Mouse (Mus musculus): ENCODE results near the gene Siae. TPM values are rescaled to one million over a fixed set of nuclear protein-coding genes. Genes with fewer than 3 reads are reported as not detected.
A peak's percentile ranks its signal among the peaks of the same experiment; 100 is the strongest.

Gene Siae
- polyA plus RNA-seq, 1 experiment from 2014 or later: 7.7 TPM

GRCm38 (mm10) chr9:37519995-37520394 lies 35.5 kb upstream of the Siae start:
- Histone ChIP-seq H3K36me3 (ENCODE audit: insufficient read depth, low read length) (no peaks in the 10 kb centered on the region), H3K4me2 (replicated peaks; ENCODE audit: low read depth, low read length) (no peak overlapping the region), H3K27me3 (replicated peaks; ENCODE audit: insufficient read depth, low read length) (no peaks in the 10 kb centered on the region), H3K27ac (ENCODE audit: low read length) (no peak overlapping the region), H3K9ac (replicated peaks; ENCODE audit: low read depth) (no peak overlapping the region), H3K9me3 (ENCODE audit: low read length) (no peaks in the 10 kb centered on the region), H3K4me1 (ENCODE audit: insufficient read depth, low read depth, low read length) (no peaks in the 10 kb centered on the region), H3K4me3 (ENCODE audit: low read depth, low read length) (no peak overlapping the region)
- TF ChIP-seq CTCF (IDR thresholded peaks at IDR 0.05) (no peak), EP300 (IDR thresholded peaks at IDR 0.05) (no peak)
- no peak for DNase-seq (ENCODE audit: low spot score)
- 81% methylated on average over 2 of the region's 2 CpGs for WGBS
- ATAC-seq: no peak

GRCm38 (mm10) chr9:37525461-37525860 lies 30.0 kb upstream of the Siae start:
- H3K4me3 ChIP-seq (ENCODE audit: low read depth, low read length): no peak overlapping the region
- H3K4me1 ChIP-seq (ENCODE audit: insufficient read depth, low read depth, low read length): peaks cover 8% of the 10 kb centered on the region
- H3K36me3 ChIP-seq (ENCODE audit: insufficient read depth, low read length): no peaks in the 10 kb centered on the region
- no peaks in the 10 kb centered on the region for H3K9me3 ChIP-seq (ENCODE audit: low read length)
- 75% methylated on average over 2 of the region's 2 CpGs for WGBS
- H3K27me3 ChIP-seq (replicated peaks; ENCODE audit: insufficient read depth, low read length): no peaks in the 10 kb centered on the region
- TF ChIP-seq EP300 (IDR thresholded peaks at IDR 0.05): no peak
- TF ChIP-seq CTCF (IDR thresholded peaks at IDR 0.05): no peak
- no peak overlapping the region for H3K4me2 ChIP-seq (replicated peaks; ENCODE audit: low read depth, low read length)
- DNase-seq (ENCODE audit: low spot score) (no peak), ATAC-seq (no peak)
- H3K9ac ChIP-seq (replicated peaks; ENCODE audit: low read depth): no peak overlapping the region
- no peak overlapping the region for H3K27ac ChIP-seq (ENCODE audit: low read length)

- peak; percentile 72 for ATAC-seq
- peak; percentile 89 for TF ChIP-seq EP300 (IDR thresholded peaks at IDR 0.05)
- peak; percentile 63 for TF ChIP-seq CTCF (IDR thresholded peaks at IDR 0.05)
- H3K4me1 ChIP-seq (ENCODE audit: insufficient read depth, low read depth, low read length): peaks cover 8% of the 10 kb centered on the region
- H3K9me3 ChIP-seq (ENCODE audit: low read length): no peaks in the 10 kb centered on the region
- peak overlapping the region; percentile 51 for H3K4me3 ChIP-seq (ENCODE audit: low read depth, low read length)
- 16% methylated on average over 21 of the region's 21 CpGs for WGBS
- peak; percentile 92 for DNase-seq (ENCODE audit: low spot score)
- peak overlapping the region; percentile 47 for H3K9ac ChIP-seq (replicated peaks; ENCODE audit: low read depth)
- H3K36me3 ChIP-seq (ENCODE audit: insufficient read depth, low read length): no peaks in the 10 kb centered on the region
- H3K27me3 ChIP-seq (replicated peaks; ENCODE audit: insufficient read depth, low read length): no peaks in the 10 kb centered on the region
- H3K27ac ChIP-seq (ENCODE audit: low read length): peak overlapping the region; percentile 94
- H3K4me2 ChIP-seq (replicated peaks; ENCODE audit: low read depth, low read length): peak overlapping the region; percentile 70
Observed at GRCm38 (mm10) chr9:37526443-37527395, 28.8 kb upstream of the Siae start.

GRCm38 (mm10) chr9:37527396-37528224 lies 27.9 kb upstream of the Siae start, which contains the start of gene Esam:
Gene Esam (plus strand): TSS chr9:37528078.
- WGBS: 14% methylated on average over 38 of the region's 41 CpGs
- H3K9me3 ChIP-seq (ENCODE audit: low read length): no peaks in the 10 kb centered on the region
- no peaks in the 10 kb centered on the region for H3K27me3 ChIP-seq (replicated peaks; ENCODE audit: insufficient read depth, low read length)

GRCm38 (mm10) chr9:37528225-37528970 lies 27.1 kb upstream of the Siae start:
- Histone ChIP-seq H3K36me3 (ENCODE audit: insufficient read depth, low read length) (no peaks in the 10 kb centered on the region), H3K9me3 (ENCODE audit: low read length) (no peaks in the 10 kb centered on the region), H3K4me3 (ENCODE audit: low read depth, low read length) (peak overlapping the region; percentile 51), H3K4me1 (ENCODE audit: insufficient read depth, low read depth, low read length) (peaks cover 8% of the 10 kb centered on the region), H3K27ac (ENCODE audit: low read length) (peak overlapping the region; percentile 94), H3K9ac (replicated peaks; ENCODE audit: low read depth) (peak overlapping the region; percentile 47), H3K27me3 (replicated peaks; ENCODE audit: insufficient read depth, low read length) (no peaks in the 10 kb centered on the region), H3K4me2 (replicated peaks; ENCODE audit: low read depth, low read length) (peak overlapping the region; percentile 70)
- TF ChIP-seq EP300 (IDR thresholded peaks at IDR 0.05): peak; percentile 96
- TF ChIP-seq CTCF (IDR thresholded peaks at IDR 0.05): no peak
- ATAC-seq (peak; percentile 9; the same call in 1 of the 2 replicates), DNase-seq (ENCODE audit: low spot score) (peak; percentile 79)
- 27% methylated on average over 9 of the region's 9 CpGs for WGBS

More at GRCm38 (mm10) chr9:37527396-37528224, 27.9 kb upstream of the Siae start, which contains the start of gene Esam:
- H3K36me3 ChIP-seq (ENCODE audit: insufficient read depth, low read length): no peaks in the 10 kb centered on the region
- H3K4me2 ChIP-seq (replicated peaks; ENCODE audit: low read depth, low read length): peak within 1 kb of the TSS; percentile 70
- H3K4me3 ChIP-seq (ENCODE audit: low read depth, low read length): peak within 1 kb of the TSS; percentile 51
- peak within 1 kb of the TSS; percentile 94 for H3K27ac ChIP-seq (ENCODE audit: low read length)
- peak within 1 kb of the TSS; percentile 47 for H3K9ac ChIP-seq (replicated peaks; ENCODE audit: low read depth)
- ATAC-seq: peak; percentile 66
- peak; percentile 90 for DNase-seq (ENCODE audit: low spot score)
- peak; percentile 31 for TF ChIP-seq CTCF (IDR thresholded peaks at IDR 0.05)
- no peak for TF ChIP-seq EP300 (IDR thresholded peaks at IDR 0.05)
- peaks cover 8% of the 10 kb centered on the region for H3K4me1 ChIP-seq (ENCODE audit: insufficient read depth, low read depth, low read length)
